Mouse (Mus musculus): Measurements from ENCODE around the gene Abcb1b.
"Not testable (repeated sequence)": the region's sequence is repeated elsewhere in the genome, so short reads cannot be mapped to it uniquely, and the experiment has no call there.

The Abcb1b gene

GRCm38 (mm10) chr5:8863580-8864337 lies 65.8 kb downstream of the Abcb1b start:
- no peak for DNase-seq (ENCODE audit: low spot score in 2 of 2)

- DNase-seq (ENCODE audit: low spot score in 2 of 2) = not testable (repeated sequence)
Measured at GRCm38 (mm10) chr5:8865630-8866029, 67.7 kb downstream of the Abcb1b start.

GRCm38 (mm10) chr5:8866366-8866765 lies 68.4 kb downstream of the Abcb1b start:
- DNase-seq (ENCODE audit: low spot score in 2 of 2) = no peak

- DNase-seq (ENCODE audit: low spot score in 2 of 2) = no peak
Measured at GRCm38 (mm10) chr5:8868019-8868418, 70.1 kb downstream of the Abcb1b start.

DNA sequence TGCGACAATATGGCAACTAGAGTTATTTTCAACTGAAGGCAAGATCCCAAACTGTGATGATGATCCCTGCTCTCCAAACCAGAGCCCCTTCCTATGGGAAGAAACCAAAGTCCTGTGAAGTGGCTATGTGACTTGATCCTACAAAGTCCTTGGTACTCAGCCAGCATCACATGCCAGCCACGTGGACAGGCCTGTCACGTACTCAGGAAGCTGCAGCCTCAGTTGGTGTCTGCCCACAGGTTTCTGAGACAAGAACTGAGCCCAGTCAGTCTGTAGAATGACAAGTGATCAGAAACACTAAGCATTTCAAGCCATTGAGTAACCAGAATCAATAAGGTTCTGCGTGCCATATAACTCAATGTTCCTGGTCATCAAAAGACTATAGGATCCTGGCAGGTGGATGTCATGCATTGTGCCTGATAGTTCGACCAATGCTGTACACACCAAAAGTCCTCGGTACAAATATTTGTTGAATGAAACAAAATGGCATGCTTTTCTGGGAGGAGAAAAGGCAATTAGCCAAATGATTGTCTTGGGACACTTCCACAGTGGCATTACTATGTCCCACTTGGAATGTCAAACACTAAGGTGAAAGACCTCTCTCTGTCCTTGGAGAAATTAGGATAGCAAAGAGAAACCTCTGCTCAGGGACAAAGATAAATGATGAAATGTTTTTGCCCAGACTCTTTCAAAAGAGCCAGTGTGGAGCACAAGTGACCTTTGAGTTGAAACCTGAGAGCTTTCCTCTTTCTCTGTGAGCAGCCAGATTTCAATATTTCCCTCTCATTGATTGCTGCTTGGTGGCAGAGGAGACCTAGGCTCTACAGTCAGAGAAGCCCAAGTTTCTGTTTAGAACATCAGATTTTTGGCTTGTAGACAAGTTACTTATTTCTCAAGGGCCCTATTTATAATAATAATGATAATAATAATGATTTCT lies 75.3 kb downstream of the Abcb1b start:
- no peak for DNase-seq (ENCODE audit: low spot score in 2 of 2)

- no peak for DNase-seq (ENCODE audit: low spot score in 2 of 2)
Measured at GRCm38 (mm10) chr5:8877086-8877485, 79.1 kb downstream of the Abcb1b start.

DNA sequence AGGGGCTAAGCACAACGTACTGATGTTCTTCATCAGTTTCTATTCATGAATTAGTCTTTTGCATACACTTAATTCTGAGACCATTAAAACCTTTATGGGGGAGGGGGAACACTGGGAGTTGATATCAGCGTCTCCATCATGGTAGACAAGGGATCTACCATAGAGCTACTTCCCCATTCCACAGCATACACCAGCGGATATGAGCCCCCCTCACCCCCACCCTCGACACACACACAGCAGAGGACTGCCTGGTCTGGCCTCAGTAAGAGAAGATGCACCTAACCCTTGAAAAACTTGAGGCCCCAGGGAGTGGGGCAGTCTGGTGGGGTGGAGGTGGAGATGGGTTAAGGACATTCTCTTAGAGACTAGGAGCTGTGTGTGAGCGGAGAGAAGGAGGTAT lies 79.9 kb downstream of the Abcb1b start:
- no peak for DNase-seq (ENCODE audit: low spot score in 2 of 2)

- no peak for DNase-seq (ENCODE audit: low spot score in 2 of 2)
Measured at GRCm38 (mm10) chr5:8885837-8886236, 87.9 kb downstream of the Abcb1b start.

- peak; percentile 4 to 12 for DNase-seq (ENCODE audit: low spot score in 2 of 2)
Measured at GRCm38 (mm10) chr5:8893300-8894103, 95.6 kb downstream of the Abcb1b start, which contains the start of gene Abcb4. Gene Abcb4, plus strand, starts transcription at chr5:8893717.

DNA sequence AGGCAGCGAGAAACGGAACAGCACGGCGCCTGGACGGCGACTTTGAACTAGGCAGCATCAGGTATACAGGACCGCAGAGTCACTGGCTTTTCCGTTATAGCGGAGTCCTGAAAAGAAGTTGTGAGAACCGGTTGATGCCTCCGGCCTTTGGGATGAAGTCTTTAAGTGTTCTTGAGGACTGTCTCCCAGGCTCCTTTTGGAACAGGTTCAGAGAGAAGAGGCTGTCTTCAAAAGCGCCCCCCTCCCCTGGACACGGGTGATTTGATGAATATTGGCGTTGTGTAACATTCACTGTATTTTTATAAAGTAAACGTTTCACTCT lies 96.1 kb downstream of the Abcb1b start:
- DNase-seq (ENCODE audit: low spot score in 2 of 2) = no peak

- DNase-seq (ENCODE audit: low spot score in 2 of 2) = no peak
Measured at GRCm38 (mm10) chr5:8894641-8895490, 96.9 kb downstream of the Abcb1b start.

GRCm38 (mm10) chr5:8896198-8896597 lies 98.3 kb downstream of the Abcb1b start:
- DNase-seq (ENCODE audit: low spot score in 2 of 2) = no peak

- DNase-seq (ENCODE audit: low spot score in 2 of 2) = no peak
Measured at GRCm38 (mm10) chr5:8898246-8898645, 100.3 kb downstream of the Abcb1b start.

GRCm38 (mm10) chr5:8901001-8901400 lies 103.1 kb downstream of the Abcb1b start:
- no peak for DNase-seq (ENCODE audit: low spot score in 2 of 2)

DNA sequence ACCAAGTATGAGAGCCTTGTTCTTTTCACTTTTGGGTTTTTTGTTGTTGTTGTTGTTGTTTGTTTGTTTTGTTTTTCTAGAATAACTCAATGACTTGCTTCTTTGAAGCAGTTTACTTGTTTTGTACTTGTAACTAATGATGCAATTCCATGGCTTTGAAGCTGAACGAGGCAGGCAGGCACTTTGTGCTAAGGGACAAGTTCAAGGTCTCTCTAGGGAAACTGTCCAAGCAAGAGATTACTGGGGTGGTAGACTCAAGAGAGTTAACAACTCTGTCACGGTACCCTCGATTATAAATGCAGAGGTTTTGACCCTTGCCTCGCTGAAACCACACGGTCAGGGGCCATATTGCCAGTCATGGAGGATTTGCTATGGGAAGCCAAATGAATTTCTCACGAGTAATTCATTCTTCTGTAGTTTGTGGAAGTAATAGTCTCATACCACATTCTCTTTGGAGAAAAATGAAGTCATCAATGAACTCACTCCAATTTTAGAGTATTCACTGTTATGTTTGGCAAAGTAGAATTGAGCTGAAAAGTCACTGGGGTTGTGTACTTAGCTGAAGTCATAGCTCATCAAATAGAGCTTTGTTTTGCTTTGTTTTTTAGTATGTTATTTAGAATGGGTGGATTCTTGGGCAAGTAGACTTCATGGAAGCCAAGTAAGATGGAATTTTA lies 104.3 kb downstream of the Abcb1b start:
- DNase-seq (ENCODE audit: low spot score in 2 of 2) = no peak

DNA sequence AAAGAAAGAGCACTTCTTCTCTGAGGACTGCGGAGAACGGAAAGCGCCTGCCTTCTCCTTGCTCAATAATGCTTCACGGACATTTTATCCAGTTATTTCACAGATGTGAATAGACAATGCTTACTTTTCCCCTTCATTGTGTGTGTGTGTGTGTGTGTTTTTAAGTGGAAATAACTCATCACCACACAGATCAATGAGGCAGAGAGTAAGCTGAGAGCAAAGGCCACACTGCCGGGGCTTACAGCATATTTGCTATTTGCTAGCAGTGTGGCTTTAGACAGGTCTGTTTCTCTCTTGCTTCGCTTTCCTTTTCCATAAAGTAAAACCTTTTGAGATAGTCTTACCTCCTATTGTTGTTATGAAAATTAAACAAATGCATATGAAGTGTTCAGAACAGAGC lies 106.6 kb downstream of the Abcb1b start:
- DNase-seq (ENCODE audit: low spot score in 2 of 2) = no peak

DNA sequence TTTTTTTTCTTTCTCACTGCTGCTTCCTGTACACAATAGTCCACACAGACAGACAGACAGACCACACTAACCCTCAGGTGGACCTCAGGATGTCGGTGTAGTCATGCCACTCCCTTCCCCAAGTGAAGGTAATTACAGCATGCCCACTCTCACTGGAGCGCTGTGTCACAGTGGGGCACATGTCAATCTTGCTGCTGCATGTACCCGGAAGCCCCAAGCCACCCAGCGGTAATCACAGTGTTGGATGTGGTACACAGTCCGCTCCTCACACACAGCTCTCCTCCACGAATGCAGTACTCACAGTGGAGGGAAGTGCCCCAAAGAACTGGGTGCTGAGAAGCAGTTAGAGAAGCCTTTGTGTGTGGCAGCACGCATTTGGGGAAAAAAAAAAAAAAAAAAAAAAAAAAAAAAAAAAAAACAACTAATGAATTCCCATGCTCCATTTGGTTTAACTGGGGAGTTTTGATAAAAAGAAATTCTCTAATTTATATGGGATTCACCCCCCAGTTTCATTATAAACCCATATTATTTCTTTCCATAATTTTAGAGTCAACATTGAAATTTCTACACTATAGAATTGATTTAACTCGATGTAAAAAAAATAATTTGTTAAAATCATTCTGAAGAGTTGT lies 113.7 kb downstream of the Abcb1b start:
- DNase-seq (ENCODE audit: low spot score in 2 of 2) = no peak
